11 mouse cellular contexts compared by ENCODE assay signal in genomic region chr1:36261708-36262504, GRCm38 (mm10). TPM values are rescaled to one million over a fixed set of nuclear protein-coding genes. Genes with fewer than 3 reads are reported as not detected.
DNase-seq lines count a peak whose midpoint lies in the region; ATAC-seq lines count a peak whose summit lies in the region.
"Had no signal": no experiment of that assay in that cellular context is flagged by ENCODE, and none has a peak within 500 bp of the region (broad histone marks: within the 10 kb centered on the region; RNA-seq: fewer than 3 reads in every experiment).

No protein-coding gene starts in this region.

- intact Hi-C loops in left cerebral cortex, postnatal 14 days (cut with DNase I) = no loop called here

- DNase-seq in left cerebral cortex, postnatal 14 days (ENCODE audit: low spot score in 2 of 2) = peak; percentile 22 to 46
- DNase-seq in left cerebral cortex, adult 11 months (ENCODE audit: low spot score) = no peak
- DNase-seq in induced T-regulatory cell, adult 2 months (ENCODE audit: low read depth) = peak; percentile 80
- peak; percentile 75 to 84 for DNase-seq in natural killer cell, adult 2 months (ENCODE audit: low spot score in 2 of 2)
- DNase-seq in testis, postnatal 10 days (ENCODE audit: low spot score) = no peak
- no peak for DNase-seq in cerebellum, postnatal 14 days
- DNase-seq in MN1 (ENCODE audit: low spot score) = no peak
- DNase-seq: adrenal gland, postnatal 10 days; heart, postnatal 10 days; midbrain, embryonic 14.5 days had no signal

- peak; percentile 30 for ATAC-seq in CD4-positive, CD25-positive, alpha-beta regulatory T cell, adult 4 months

RNA-seq across cellular contexts. Expression of gene Neurl3, which starts 12.6 kb away (rescaled TPM):
- under 1 TPM; 0.26 to 0.61 TPM for total RNA-seq in left cerebral cortex, postnatal 14 days (2021)
- polyA plus RNA-seq in CD4-positive, CD25-positive, alpha-beta regulatory T cell, adult 4 months (2017; shearing (Covaris generic)) = 100 to 1,000 TPM in 1 of 2 experiments, 10 to 100 TPM in 1; 62.4 to 137 TPM

RNA-seq across cellular contexts. Expression of gene Uggt1, which starts 17.4 kb away (rescaled TPM):
- 10 to 100 TPM; 40.8 to 47.3 TPM for total RNA-seq in left cerebral cortex, postnatal 14 days (2021)
- polyA plus RNA-seq in CD4-positive, CD25-positive, alpha-beta regulatory T cell, adult 4 months (2017; shearing (Covaris generic)) = 10 to 100 TPM; 22.7 to 26.5 TPM

RNA-seq across cellular contexts. Expression of gene Arid5a, which starts 45.6 kb away (rescaled TPM):
- total RNA-seq in left cerebral cortex, postnatal 14 days (2021) = 10 to 100 TPM; 14.7 to 16.9 TPM
- 100 to 1,000 TPM in 1 of 2 experiments, 10 to 100 TPM in 1; 92.4 to 160 TPM for polyA plus RNA-seq in CD4-positive, CD25-positive, alpha-beta regulatory T cell, adult 4 months (2017; shearing (Covaris generic))

Comparison
In these comparisons a context has a peak if more than half of its experiments do, and no peak if none do; other contexts are left out.
1. DNase-seq: peak in left cerebral cortex, postnatal 14 days (2 of 2), induced T-regulatory cell, adult 2 months (single experiment) and natural killer cell, adult 2 months (2 of 2); none in left cerebral cortex, adult 11 months (single experiment), testis, postnatal 10 days (single experiment), cerebellum, postnatal 14 days (0 of 2) and MN1 (single experiment).